Mouse (Mus musculus): ENCODE data around the gene Peli2. TPM values are rescaled to one million over a fixed set of nuclear protein-coding genes. Genes with fewer than 3 reads are reported as not detected.

The Peli2 gene
- polyA plus RNA-seq, 1 experiment from 2014 or later = 16.0 TPM

GRCm38 (mm10) chr14:48162446-48162845 lies 41.8 kb downstream of the Peli2 start:
- Histone ChIP-seq H3K36me3 (ENCODE audit: insufficient read depth) (no peaks in the 10 kb centered on the region), H3K9ac (no peak overlapping the region), H3K9me3 (ENCODE audit: low read depth, low read length) (no peaks in the 10 kb centered on the region), H3K4me1 (ENCODE audit: insufficient read depth) (peaks cover 11% of the 10 kb centered on the region), H3K4me3 (ENCODE audit: low read depth, low read length) (no peak overlapping the region), H3K4me2 (no peak overlapping the region), H3K27me3 (ENCODE audit: insufficient read depth, low read length) (no peaks in the 10 kb centered on the region), H3K27ac (ENCODE audit: low read depth) (no peak overlapping the region)
- WGBS = 90% methylated on average over 14 of the region's 14 CpGs
- ATAC-seq (ENCODE audit: insufficient read depth) (no peak), DNase-seq (no peak)
- TF ChIP-seq CTCF (IDR thresholded peaks at IDR 0.05; ENCODE audit: low read depth) = no peak

- Histone ChIP-seq H3K27me3 (ENCODE audit: insufficient read depth, low read length) (no peaks in the 10 kb centered on the region), H3K9me3 (ENCODE audit: low read depth, low read length) (no peaks in the 10 kb centered on the region), H3K27ac (ENCODE audit: low read depth) (no peak overlapping the region), H3K4me1 (ENCODE audit: insufficient read depth) (peaks cover 19% of the 10 kb centered on the region), H3K9ac (no peak overlapping the region), H3K36me3 (ENCODE audit: insufficient read depth) (no peaks in the 10 kb centered on the region), H3K4me3 (ENCODE audit: low read depth, low read length) (no peak overlapping the region), H3K4me2 (no peak overlapping the region)
- DNase-seq (no peak), ATAC-seq (ENCODE audit: insufficient read depth) (no peak)
- WGBS = 39% methylated on average over 8 of the region's 8 CpGs
- TF ChIP-seq CTCF (IDR thresholded peaks at IDR 0.05; ENCODE audit: low read depth) = no peak
These were observed 44.3 kb downstream of the Peli2 start for GRCm38 (mm10) chr14:48164917-48165316.

- no peak for ATAC-seq (ENCODE audit: insufficient read depth)
- H3K4me3 ChIP-seq (ENCODE audit: low read depth, low read length) = no peak overlapping the region
- H3K9ac ChIP-seq = no peak overlapping the region
- no peak for TF ChIP-seq CTCF (IDR thresholded peaks at IDR 0.05; ENCODE audit: low read depth)
- no peaks in the 10 kb centered on the region for H3K36me3 ChIP-seq (ENCODE audit: insufficient read depth)
- no peaks in the 10 kb centered on the region for H3K27me3 ChIP-seq (ENCODE audit: insufficient read depth, low read length)
- H3K9me3 ChIP-seq (ENCODE audit: low read depth, low read length) = no peaks in the 10 kb centered on the region
- no peak overlapping the region for H3K27ac ChIP-seq (ENCODE audit: low read depth)
- no peak for DNase-seq
- peaks cover 19% of the 10 kb centered on the region for H3K4me1 ChIP-seq (ENCODE audit: insufficient read depth)
- no peak overlapping the region for H3K4me2 ChIP-seq
- WGBS = 86% methylated on average over 9 of the region's 9 CpGs
These were observed 45.8 kb downstream of the Peli2 start for GRCm38 (mm10) chr14:48166396-48166795.

- ATAC-seq (ENCODE audit: insufficient read depth) (no peak), DNase-seq (no peak)
- TF ChIP-seq CTCF (IDR thresholded peaks at IDR 0.05; ENCODE audit: low read depth) = no peak
- Histone ChIP-seq H3K9me3 (ENCODE audit: low read depth, low read length) (no peaks in the 10 kb centered on the region), H3K9ac (no peak overlapping the region), H3K4me2 (no peak overlapping the region), H3K4me1 (ENCODE audit: insufficient read depth) (peaks cover 24% of the 10 kb centered on the region), H3K27me3 (ENCODE audit: insufficient read depth, low read length) (no peaks in the 10 kb centered on the region), H3K27ac (ENCODE audit: low read depth) (no peak overlapping the region), H3K36me3 (ENCODE audit: insufficient read depth) (no peaks in the 10 kb centered on the region), H3K4me3 (ENCODE audit: low read depth, low read length) (no peak overlapping the region)
- WGBS = 54% methylated on average over 3 of the region's 3 CpGs
These were observed 46.4 kb downstream of the Peli2 start for GRCm38 (mm10) chr14:48167020-48167419.

GRCm38 (mm10) chr14:48168116-48168515 lies 47.5 kb downstream of the Peli2 start:
- no peak overlapping the region for H3K27ac ChIP-seq (ENCODE audit: low read depth)
- no peaks in the 10 kb centered on the region for H3K27me3 ChIP-seq (ENCODE audit: insufficient read depth, low read length)
- no peak for TF ChIP-seq CTCF (IDR thresholded peaks at IDR 0.05; ENCODE audit: low read depth)
- H3K9ac ChIP-seq = no peak overlapping the region
- WGBS = 62% methylated on average over 6 of the region's 6 CpGs
- ATAC-seq (ENCODE audit: insufficient read depth) (no peak), DNase-seq (no peak)
- no peak overlapping the region for H3K4me3 ChIP-seq (ENCODE audit: low read depth, low read length)
- H3K4me2 ChIP-seq = no peak overlapping the region
- H3K9me3 ChIP-seq (ENCODE audit: low read depth, low read length) = no peaks in the 10 kb centered on the region
- peaks cover 33% of the 10 kb centered on the region for H3K4me1 ChIP-seq (ENCODE audit: insufficient read depth)
- no peaks in the 10 kb centered on the region for H3K36me3 ChIP-seq (ENCODE audit: insufficient read depth)

- ATAC-seq (ENCODE audit: insufficient read depth) (no peak), DNase-seq (peak; percentile 71)
- Histone ChIP-seq H3K27me3 (ENCODE audit: insufficient read depth, low read length) (no peaks in the 10 kb centered on the region), H3K9ac (no peak overlapping the region), H3K4me3 (ENCODE audit: low read depth, low read length) (no peak overlapping the region), H3K9me3 (ENCODE audit: low read depth, low read length) (no peaks in the 10 kb centered on the region), H3K27ac (ENCODE audit: low read depth) (no peak overlapping the region), H3K36me3 (ENCODE audit: insufficient read depth) (no peaks in the 10 kb centered on the region), H3K4me2 (no peak overlapping the region), H3K4me1 (ENCODE audit: insufficient read depth) (peaks cover 29% of the 10 kb centered on the region)
- TF ChIP-seq CTCF (IDR thresholded peaks at IDR 0.05; ENCODE audit: low read depth) = peak; percentile 75
- 60% methylated on average over 7 of the region's 7 CpGs for WGBS
These were observed 49.3 kb downstream of the Peli2 start for GRCm38 (mm10) chr14:48169970-48170369.

GRCm38 (mm10) chr14:48171268-48171667 lies 50.6 kb downstream of the Peli2 start:
- peaks cover 26% of the 10 kb centered on the region for H3K4me1 ChIP-seq (ENCODE audit: insufficient read depth)
- no peak for DNase-seq
- H3K27ac ChIP-seq (ENCODE audit: low read depth) = peak overlapping the region; percentile 74; the same call in 1 of the 2 replicates
- no peaks in the 10 kb centered on the region for H3K9me3 ChIP-seq (ENCODE audit: low read depth, low read length)
- H3K4me2 ChIP-seq = no peak overlapping the region
- no peaks in the 10 kb centered on the region for H3K27me3 ChIP-seq (ENCODE audit: insufficient read depth, low read length)
- TF ChIP-seq CTCF (IDR thresholded peaks at IDR 0.05; ENCODE audit: low read depth) = no peak
- no peaks in the 10 kb centered on the region for H3K36me3 ChIP-seq (ENCODE audit: insufficient read depth)
- WGBS = 59% methylated on average over 12 of the region's 12 CpGs
- no peak for ATAC-seq (ENCODE audit: insufficient read depth)
- H3K4me3 ChIP-seq (ENCODE audit: low read depth, low read length) = no peak overlapping the region
- no peak overlapping the region for H3K9ac ChIP-seq

- 8% methylated on average over 8 of the region's 8 CpGs for WGBS
- Histone ChIP-seq H3K27ac (ENCODE audit: low read depth) (peak overlapping the region; percentile 74; the same call in 1 of the 2 replicates), H3K36me3 (ENCODE audit: insufficient read depth) (no peaks in the 10 kb centered on the region), H3K4me2 (no peak overlapping the region), H3K4me1 (ENCODE audit: insufficient read depth) (peaks cover 26% of the 10 kb centered on the region), H3K27me3 (ENCODE audit: insufficient read depth, low read length) (no peaks in the 10 kb centered on the region), H3K9ac (no peak overlapping the region), H3K4me3 (ENCODE audit: low read depth, low read length) (no peak overlapping the region), H3K9me3 (ENCODE audit: low read depth, low read length) (no peaks in the 10 kb centered on the region)
- ATAC-seq (ENCODE audit: insufficient read depth) (peak; percentile 89), DNase-seq (peak; percentile 89)
- no peak for TF ChIP-seq CTCF (IDR thresholded peaks at IDR 0.05; ENCODE audit: low read depth)
These were observed 51.4 kb downstream of the Peli2 start for GRCm38 (mm10) chr14:48172026-48172425.
